Mouse (Mus musculus): Measurements from ENCODE around the gene Erich4. TPM values are rescaled to one million over a fixed set of nuclear protein-coding genes. Genes with fewer than 3 reads are reported as not detected.

The Erich4 gene
- not detected in 2 replicates for polyA plus RNA-seq (2012)

- peaks cover 17% of the 10 kb centered on the region for H3K4me1 ChIP-seq (ENCODE audit: control insufficient read depth)
- TF ChIP-seq TAL1 (IDR thresholded peaks at IDR 0.05; ENCODE audit: low read length) (no peak), GATA1 (IDR thresholded peaks at IDR 0.05; ENCODE audit: low read length) (no peak)
- H3K4me3 ChIP-seq (replicated peaks) = no peak within 1 kb of the TSS
- no peaks in the 10 kb centered on the region for H3K36me3 ChIP-seq (ENCODE audit: control insufficient read depth)
- H3K27me3 ChIP-seq (ENCODE audit: control insufficient read depth) = no peaks in the 10 kb centered on the region
- H3K9me3 ChIP-seq (ENCODE audit: control insufficient read depth, low read length) = no peaks in the 10 kb centered on the region
These were observed at the start of gene Erich4 for GRCm38 (mm10) chr7:25615706-25616011. Gene Erich4, minus strand, starts transcription at chr7:25615892.

- TF ChIP-seq TAL1 (IDR thresholded peaks at IDR 0.05; ENCODE audit: low read length) = no peak
- no peak for TF ChIP-seq GATA1 (IDR thresholded peaks at IDR 0.05; ENCODE audit: low read length)
- Histone ChIP-seq H3K27me3 (ENCODE audit: control insufficient read depth) (no peaks in the 10 kb centered on the region), H3K36me3 (ENCODE audit: control insufficient read depth) (peaks cover 24% of the 10 kb centered on the region), H3K4me1 (ENCODE audit: control insufficient read depth) (peaks cover 35% of the 10 kb centered on the region), H3K9me3 (ENCODE audit: control insufficient read depth, low read length) (no peaks in the 10 kb centered on the region), H3K4me3 (replicated peaks) (peak within 1 kb of the TSS; percentile 82)
These were observed 43.2 kb upstream of the Erich4 start, which contains the start of the genes Bckdha and Exosc5 for GRCm38 (mm10) chr7:25658657-25659472. Gene Bckdha, minus strand, starts transcription at chr7:25658981. Gene Exosc5, plus strand, starts transcription at chr7:25659164.

- H3K36me3 ChIP-seq (ENCODE audit: control insufficient read depth) = peaks cover 15% of the 10 kb centered on the region
- no peaks in the 10 kb centered on the region for H3K27me3 ChIP-seq (ENCODE audit: control insufficient read depth)
- peaks cover 35% of the 10 kb centered on the region for H3K4me1 ChIP-seq (ENCODE audit: control insufficient read depth)
- peak overlapping the region; percentile 82 for H3K4me3 ChIP-seq (replicated peaks)
- no peak for TF ChIP-seq TAL1 (IDR thresholded peaks at IDR 0.05; ENCODE audit: low read length)
- TF ChIP-seq GATA1 (IDR thresholded peaks at IDR 0.05; ENCODE audit: low read length) = peak; percentile 13; the same call in 1 of the 2 replicates
- H3K9me3 ChIP-seq (ENCODE audit: control insufficient read depth, low read length) = no peaks in the 10 kb centered on the region
These were observed 42.1 kb upstream of the Erich4 start for GRCm38 (mm10) chr7:25657785-25658184.

GRCm38 (mm10) chr7:25655601-25656428, 40.1 kb upstream of the Erich4 start:
- Histone ChIP-seq H3K9me3 (ENCODE audit: control insufficient read depth, low read length) (no peaks in the 10 kb centered on the region), H3K4me3 (replicated peaks) (no peak overlapping the region), H3K27me3 (ENCODE audit: control insufficient read depth) (no peaks in the 10 kb centered on the region), H3K4me1 (ENCODE audit: control insufficient read depth) (peaks cover 31% of the 10 kb centered on the region), H3K36me3 (ENCODE audit: control insufficient read depth) (no peaks in the 10 kb centered on the region)
- TF ChIP-seq GATA1 (IDR thresholded peaks at IDR 0.05; ENCODE audit: low read length) = no peak
- no peak for TF ChIP-seq TAL1 (IDR thresholded peaks at IDR 0.05; ENCODE audit: low read length)

GRCm38 (mm10) chr7:25652244-25652759, 36.6 kb upstream of the Erich4 start:
- no peak for TF ChIP-seq GATA1 (IDR thresholded peaks at IDR 0.05; ENCODE audit: low read length)
- no peak for TF ChIP-seq TAL1 (IDR thresholded peaks at IDR 0.05; ENCODE audit: low read length)
- Histone ChIP-seq H3K9me3 (ENCODE audit: control insufficient read depth, low read length) (no peaks in the 10 kb centered on the region), H3K4me1 (ENCODE audit: control insufficient read depth) (peaks cover 9% of the 10 kb centered on the region; the same call in 1 of the 2 replicates), H3K36me3 (ENCODE audit: control insufficient read depth) (no peaks in the 10 kb centered on the region), H3K27me3 (ENCODE audit: control insufficient read depth) (no peaks in the 10 kb centered on the region), H3K4me3 (replicated peaks) (no peak overlapping the region)

- Histone ChIP-seq H3K27me3 (ENCODE audit: control insufficient read depth) (no peaks in the 10 kb centered on the region), H3K36me3 (ENCODE audit: control insufficient read depth) (no peaks in the 10 kb centered on the region), H3K4me3 (replicated peaks) (no peak overlapping the region), H3K9me3 (ENCODE audit: control insufficient read depth, low read length) (no peaks in the 10 kb centered on the region), H3K4me1 (ENCODE audit: control insufficient read depth) (peaks cover 7% of the 10 kb centered on the region; the same call in 1 of the 2 replicates)
- TF ChIP-seq TAL1 (IDR thresholded peaks at IDR 0.05; ENCODE audit: low read length) = no peak
- no peak for TF ChIP-seq GATA1 (IDR thresholded peaks at IDR 0.05; ENCODE audit: low read length)
These were observed 35.6 kb upstream of the Erich4 start for GRCm38 (mm10) chr7:25651281-25651680.

- Histone ChIP-seq H3K4me1 (ENCODE audit: control insufficient read depth) (peaks cover 7% of the 10 kb centered on the region; the same call in 1 of the 2 replicates), H3K27me3 (ENCODE audit: control insufficient read depth) (no peaks in the 10 kb centered on the region), H3K4me3 (replicated peaks) (no peak overlapping the region), H3K36me3 (ENCODE audit: control insufficient read depth) (no peaks in the 10 kb centered on the region), H3K9me3 (ENCODE audit: control insufficient read depth, low read length) (no peaks in the 10 kb centered on the region)
- TF ChIP-seq GATA1 (IDR thresholded peaks at IDR 0.05; ENCODE audit: low read length) (no peak), TAL1 (IDR thresholded peaks at IDR 0.05; ENCODE audit: low read length) (no peak)
These were observed 34.1 kb upstream of the Erich4 start for GRCm38 (mm10) chr7:25649839-25650238.

GRCm38 (mm10) chr7:25647574-25648123, 32.0 kb upstream of the Erich4 start:
- peaks cover 2% of the 10 kb centered on the region; the same call in 1 of the 2 replicates for H3K36me3 ChIP-seq (ENCODE audit: control insufficient read depth)
- no peak for TF ChIP-seq TAL1 (IDR thresholded peaks at IDR 0.05; ENCODE audit: low read length)
- no peak for TF ChIP-seq GATA1 (IDR thresholded peaks at IDR 0.05; ENCODE audit: low read length)
- H3K4me3 ChIP-seq (replicated peaks) = no peak overlapping the region
- no peaks in the 10 kb centered on the region; the same call in 1 of the 2 replicates for H3K27me3 ChIP-seq (ENCODE audit: control insufficient read depth)
- H3K4me1 ChIP-seq (ENCODE audit: control insufficient read depth) = peaks cover 9% of the 10 kb centered on the region
- H3K9me3 ChIP-seq (ENCODE audit: control insufficient read depth, low read length) = peaks cover 6% of the 10 kb centered on the region
